Mouse (Mus musculus): ENCODE results near the gene Tcea2.

GRCm38 (mm10) chr2:181657441-181657840, 22.7 kb upstream of the Tcea2 start:
- TF ChIP-seq EP300 (IDR thresholded peaks at IDR 0.05; ENCODE audit: low read depth) (no peak), CTCF (IDR thresholded peaks at IDR 0.05; ENCODE audit: low read depth) (no peak)
